Mouse (Mus musculus) fat pad, adult 2 months (tissue): ENCODE results near the gene Dolk.
A peak's percentile ranks its signal among the peaks of the same experiment; 100 is the strongest.

ENCODE experiments used
- DNase-seq: peaks from one replicate; pipeline ENCODE4 v3.0.0-alpha.2; 2011; ENCODE audit warnings: low read depth, low spot score; ENCODE audit errors: extremely low read depth

Dolk gene

DNA sequence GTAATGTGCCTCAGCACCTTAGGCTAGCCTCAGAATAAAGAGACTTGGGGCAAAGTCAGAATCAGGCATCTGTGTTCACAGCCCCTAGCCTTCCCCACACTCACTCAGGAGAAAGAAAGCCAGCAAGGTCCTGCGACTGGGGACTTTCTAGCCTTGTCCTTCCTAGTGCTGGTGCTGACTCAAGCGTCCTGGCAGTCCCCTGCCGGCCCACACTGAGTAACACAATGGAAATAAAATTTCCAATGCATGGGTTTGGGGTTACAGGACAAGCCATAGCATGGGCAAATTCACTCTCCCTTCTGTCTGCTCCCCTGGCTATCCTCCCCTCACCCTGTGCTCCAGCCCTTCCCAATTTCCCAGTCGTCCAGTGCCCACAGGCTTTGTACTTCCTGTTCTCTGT lies 17.8 kb downstream of the Dolk start:
- no peak for DNase-seq

DNA sequence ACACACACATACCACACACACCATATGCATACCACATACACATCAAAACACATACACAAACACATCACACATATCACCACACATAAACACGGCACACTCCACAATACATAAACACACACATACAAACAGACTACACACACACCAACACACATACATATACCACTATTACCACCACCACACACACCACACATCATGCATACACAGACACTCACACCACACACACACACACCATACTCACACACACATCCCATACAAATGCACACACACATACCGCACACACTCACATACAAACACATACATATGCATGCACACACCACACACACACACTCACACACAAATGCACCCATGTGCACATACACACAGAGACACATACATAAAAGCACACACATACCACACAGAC lies 18.7 kb downstream of the Dolk start:
- no peak for DNase-seq

DNA sequence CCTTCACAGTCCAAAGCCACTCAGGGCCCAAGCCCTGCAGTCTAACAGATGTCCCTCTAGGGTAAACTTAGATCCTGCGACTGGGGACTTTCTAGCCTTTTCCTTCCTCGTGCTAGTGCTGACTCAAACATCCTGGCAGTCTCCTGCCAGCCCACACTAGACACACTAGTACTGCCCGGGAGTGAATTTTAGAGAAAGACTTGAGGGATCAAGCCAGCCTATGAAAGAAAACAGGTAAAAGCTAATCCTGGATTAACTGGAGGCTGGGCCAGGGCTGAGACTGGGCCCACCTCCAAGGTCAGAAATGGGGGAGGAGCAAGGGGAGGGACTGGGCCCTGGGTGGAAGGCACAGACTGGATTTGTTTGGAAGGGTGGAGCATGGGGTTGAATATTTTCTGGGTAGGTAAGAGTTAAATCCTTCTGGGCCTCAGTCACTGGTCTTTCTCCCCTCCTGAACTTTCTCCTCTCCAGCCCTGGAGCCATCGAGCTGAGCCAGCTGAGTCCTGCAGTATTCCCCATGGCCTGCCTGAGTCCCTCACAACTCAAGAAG lies 19.7 kb downstream of the Dolk start:
- peak; percentile 70 for DNase-seq

DNA sequence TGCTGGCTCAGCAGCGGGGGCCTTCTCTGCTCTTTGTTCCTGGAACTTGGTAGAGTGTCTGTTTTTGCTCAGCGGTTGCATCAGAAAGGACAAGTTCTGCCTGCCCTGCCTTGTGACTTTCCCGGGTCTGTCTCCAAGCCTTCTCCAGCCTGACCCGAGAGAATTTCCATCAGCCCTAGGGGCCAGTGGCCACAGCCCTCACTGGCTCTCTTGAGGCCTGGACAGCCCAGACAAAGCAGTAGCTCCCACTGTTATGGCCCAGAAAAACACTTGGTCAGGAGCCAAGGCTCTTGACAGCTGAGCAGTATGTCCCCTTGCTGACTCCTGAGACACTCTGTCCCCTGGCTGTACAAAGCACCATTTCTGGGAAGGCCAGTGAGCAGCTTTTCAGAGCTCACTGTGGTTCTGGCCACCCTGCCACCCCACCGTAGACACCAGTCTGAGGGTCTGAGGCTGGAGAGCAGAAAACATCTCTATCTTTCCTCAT lies 20.3 kb downstream of the Dolk start, which contains the start of gene Phyhd1:
Gene Phyhd1 (plus strand): TSS at position 437 of the 487 bp plus-strand sequence.
- DNase-seq: no peak

DNA sequence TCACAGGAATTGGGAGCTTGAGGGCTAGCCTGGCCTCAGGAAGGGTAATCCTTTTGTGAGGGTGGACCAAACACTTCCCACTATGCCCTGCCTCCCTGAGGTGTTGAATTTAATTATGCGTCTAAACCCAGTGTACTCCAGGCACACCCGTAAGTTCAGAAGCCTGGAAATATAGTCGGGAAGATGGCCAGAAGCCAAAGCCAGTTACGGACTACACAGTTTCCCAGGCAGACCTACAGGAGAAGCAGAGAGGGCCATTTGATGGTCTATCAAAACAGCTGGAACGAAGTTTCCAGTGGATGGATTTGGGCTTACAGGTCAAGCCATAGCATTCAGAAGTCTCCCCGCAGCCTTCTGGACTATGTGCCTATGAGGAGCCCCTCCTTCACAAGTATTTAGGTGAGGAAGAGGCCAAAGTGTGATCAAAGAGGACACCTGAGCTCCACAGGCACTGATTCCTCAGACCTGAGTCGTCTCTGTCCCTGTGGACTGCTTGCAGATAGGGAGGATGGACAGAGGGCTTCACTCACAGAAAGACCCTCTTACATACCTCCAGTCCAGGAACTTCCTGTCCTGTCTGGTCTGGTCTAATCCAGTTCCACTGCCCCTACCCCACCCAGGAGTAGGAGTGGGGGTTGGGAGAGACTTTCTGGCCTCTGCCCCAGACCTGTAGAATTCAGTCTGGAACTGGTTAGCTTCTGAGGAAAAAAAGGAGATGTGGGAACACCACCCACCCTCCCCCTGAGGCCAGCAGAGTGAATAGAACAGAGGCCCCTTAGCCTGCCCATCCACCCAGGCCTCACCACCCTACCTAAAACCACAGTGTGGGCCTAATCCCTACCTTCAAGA lies 21.2 kb downstream of the Dolk start:
- DNase-seq: no peak

DNA sequence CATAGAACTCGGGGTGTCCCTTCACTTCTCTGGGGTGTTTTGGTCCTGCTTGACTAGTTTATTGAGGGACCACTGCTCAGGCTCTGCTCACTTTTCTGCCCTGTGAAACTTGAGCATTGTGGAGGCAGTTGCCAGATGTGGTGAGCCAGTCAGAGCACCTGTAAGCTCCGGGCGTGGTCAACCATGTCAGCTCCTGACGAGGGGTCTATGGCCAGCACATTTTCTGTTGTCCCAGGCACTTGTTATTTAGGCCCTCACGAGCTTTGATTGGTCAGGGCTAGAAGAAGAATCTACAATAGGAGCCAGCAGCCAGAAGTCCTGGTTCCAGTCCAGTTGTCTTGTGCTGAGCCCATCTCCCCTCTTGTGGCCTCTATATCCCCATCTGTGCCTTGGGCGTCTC lies 22.3 kb downstream of the Dolk start:
- DNase-seq: no peak

DNA sequence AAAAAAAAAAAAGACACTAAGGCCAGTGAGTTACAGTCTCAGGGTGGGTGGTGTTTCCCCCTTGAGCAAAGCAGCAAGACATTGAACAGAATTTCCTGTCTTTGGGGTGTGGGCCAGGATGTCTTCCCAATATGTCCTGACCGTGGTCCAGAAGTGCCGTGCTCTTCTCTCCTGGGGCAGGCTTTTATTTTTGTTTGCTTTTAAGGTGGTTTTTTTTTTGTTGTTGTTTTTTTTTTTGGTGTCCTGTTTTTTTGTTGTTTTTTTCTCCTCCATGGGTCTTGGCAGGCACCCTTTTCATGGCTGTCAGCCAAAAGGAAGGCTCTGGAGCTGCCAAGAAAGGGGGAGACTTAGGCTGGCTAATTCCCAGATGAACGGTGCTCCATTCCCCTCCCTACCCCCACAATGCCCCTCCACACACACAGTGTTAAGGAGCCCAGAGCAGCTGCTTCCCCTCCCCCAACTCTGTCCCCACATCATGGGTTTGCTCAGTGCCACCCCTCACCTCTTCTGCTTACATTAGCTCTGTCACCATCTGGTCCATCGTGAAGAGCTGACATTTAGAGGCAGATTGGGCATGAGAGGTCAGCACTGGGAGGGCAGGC lies 23.2 kb downstream of the Dolk start:
- no peak for DNase-seq

DNA sequence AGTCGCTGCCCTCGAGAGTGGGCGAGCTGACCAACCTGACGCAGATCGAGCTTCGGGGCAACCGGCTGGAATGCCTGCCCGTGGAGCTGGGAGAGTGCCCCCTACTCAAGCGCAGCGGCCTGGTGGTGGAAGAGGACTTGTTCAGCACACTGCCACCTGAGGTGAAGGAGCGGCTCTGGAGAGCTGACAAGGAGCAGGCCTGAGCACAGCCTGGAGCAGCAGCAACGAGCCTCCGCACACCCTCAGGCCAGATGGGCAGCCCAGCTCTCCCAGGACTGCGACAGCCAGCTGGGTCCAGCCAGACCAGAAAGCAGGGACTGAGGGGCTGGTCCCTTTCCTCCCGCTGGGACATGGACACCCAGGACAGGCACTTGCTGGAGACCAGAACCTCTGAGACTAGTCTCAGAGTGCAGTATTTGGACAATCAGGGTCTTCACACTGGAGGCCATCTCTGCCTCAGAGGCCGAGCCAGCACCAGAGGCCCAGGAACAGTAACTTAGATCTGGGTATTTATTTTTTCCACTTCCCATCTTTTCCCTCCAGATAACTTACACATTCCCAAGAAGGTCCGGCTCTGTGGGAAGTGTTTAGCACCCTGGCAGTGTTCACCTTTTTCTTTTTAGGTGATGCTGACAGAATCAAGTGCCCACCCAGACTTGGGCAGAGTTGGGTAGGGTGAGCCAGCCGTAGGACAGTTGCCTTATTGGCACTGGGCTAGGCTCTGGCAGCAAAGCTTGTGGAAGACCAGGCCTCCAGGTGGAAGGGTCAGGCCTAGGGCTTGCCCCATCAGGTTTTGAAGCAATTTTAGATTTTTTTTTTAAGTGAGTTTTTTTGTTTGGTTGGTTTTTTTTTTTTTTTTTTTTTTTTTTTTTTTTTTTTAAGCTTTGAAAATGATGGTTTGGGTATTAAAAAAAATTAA lies 24.0 kb downstream of the Dolk start:
- no peak for DNase-seq

DNA sequence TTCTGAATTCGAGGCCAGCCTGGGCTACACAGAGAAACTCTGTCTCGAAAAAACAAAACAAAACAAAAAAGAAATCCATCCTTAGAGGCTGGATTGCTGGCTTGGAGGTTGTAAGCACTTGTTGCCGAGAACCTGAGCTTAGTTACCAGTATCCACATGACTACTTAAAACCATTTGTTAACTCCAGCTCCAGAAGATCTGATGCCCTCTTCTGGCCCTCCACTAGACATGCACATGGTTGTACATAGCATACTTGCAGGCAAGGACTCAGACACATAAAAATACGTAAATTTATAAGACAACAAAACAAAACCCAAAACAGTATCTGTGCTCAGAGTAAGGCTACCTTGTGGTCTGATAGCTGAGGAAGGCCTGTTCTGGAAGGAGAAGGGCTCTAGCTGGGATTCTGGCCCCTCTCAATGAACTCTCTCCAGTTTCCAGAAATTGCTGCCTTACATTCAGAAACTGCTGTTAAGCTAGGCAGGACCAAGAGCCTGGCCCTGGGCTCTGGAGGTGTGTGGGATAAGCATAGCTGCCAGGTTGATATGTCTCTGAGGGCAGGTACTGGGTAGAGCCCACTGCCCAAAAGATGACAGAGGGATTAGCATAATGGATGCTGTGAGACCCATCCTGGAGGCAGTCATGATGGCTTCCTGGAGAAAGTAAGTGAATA lies 24.9 kb downstream of the Dolk start:
- DNase-seq: no peak

DNA sequence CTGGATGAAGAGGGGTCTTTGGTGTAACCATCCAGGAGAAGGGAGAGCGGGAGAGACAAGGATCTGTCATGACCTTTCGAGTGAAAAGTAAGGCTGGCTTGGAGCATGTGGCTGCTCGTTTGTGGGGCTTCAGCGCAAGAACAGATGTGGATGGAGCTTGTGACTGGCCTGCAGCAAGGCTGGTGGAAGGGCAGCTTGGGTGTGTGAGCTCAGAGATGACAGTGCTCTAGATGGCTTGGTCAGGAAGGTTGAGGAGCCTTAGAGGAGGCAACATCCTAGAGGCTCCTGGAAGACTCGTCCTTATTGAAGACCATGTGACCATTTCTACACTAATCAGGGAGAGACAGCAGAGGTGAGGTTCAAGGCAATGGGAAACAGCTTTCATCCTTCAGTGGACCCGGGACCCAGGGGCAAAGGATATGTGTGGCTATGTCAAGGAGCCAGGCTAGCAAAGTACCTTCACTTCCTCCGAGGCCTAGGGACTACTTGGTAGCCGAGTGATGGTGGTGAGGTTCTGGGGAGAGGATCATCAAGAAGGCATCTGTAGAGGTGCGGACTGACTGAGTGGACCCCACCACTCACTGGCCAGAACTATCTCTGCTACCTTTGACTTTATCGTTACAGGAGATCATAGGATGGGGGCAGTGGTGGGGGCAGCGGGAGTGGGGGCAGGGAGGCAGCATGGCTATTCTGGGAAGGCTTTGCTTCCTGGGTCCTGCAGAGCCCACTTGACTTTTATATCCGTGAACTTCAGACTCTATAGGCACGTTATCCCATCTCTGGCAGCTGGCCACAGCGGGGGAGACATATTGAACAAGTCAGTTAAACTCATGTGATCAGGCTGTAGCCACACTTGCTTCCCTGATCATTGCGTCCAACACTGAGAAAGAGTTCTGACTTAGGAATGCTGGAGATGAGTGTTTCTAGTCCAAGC lies 26.7 kb downstream of the Dolk start:
- DNase-seq: no peak

DNA sequence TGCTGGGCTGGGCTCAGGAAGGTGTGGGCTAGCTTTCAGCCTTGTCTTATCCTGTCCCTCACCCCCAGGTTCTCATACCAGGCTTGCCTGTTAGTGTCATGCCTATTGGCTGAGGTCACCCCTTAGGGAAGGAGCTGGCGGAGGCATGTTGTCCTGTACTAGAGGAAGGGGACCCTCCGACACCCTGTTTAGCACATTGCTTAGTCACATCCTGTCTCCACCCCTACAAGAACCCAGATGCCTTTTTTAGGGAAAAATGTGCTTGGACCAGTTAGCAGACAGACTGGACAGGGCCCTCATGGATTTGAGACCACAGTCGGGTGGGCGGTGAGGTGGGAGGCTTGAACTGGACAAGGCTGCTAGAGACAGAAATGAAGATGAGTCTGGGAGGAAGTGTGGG lies 27.5 kb downstream of the Dolk start:
- no peak for DNase-seq

DNA sequence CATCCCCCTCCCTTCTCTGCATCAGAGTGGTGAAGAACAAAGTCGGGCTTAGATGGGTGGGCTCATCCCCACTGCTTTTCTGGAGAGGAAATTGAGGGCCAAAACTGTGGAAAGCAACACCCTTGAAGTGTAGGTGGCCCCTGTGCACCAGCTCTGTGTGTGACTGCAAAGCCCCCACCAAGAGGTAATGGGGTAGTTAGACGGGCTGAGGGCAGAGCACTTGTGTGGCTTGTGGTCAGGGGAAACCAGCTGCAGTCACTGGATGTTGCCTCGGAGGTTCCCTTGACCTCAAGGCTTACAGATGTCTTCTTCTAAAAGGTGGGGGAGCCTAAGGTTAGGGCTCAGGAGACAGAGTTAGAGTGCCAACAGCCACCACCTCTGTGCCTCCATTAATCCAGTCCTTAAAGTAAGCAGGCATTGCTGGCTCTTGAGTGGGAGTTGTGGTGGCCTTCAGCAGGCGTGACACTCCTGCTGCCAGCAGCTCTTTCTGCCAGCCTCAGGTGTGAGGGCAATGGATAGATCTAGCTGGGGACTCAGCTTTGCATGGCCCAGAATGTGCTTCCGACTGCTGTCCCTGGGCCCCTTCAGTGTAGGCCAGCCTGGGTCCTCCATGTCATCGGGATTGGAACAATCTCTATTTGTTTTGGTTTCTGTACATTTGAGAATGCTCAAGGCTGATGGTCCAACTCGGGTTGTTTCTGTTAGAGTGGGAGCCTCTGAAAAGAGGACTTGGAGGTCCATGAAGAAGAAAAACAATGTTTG lies 28.3 kb downstream of the Dolk start:
- no peak for DNase-seq

DNA sequence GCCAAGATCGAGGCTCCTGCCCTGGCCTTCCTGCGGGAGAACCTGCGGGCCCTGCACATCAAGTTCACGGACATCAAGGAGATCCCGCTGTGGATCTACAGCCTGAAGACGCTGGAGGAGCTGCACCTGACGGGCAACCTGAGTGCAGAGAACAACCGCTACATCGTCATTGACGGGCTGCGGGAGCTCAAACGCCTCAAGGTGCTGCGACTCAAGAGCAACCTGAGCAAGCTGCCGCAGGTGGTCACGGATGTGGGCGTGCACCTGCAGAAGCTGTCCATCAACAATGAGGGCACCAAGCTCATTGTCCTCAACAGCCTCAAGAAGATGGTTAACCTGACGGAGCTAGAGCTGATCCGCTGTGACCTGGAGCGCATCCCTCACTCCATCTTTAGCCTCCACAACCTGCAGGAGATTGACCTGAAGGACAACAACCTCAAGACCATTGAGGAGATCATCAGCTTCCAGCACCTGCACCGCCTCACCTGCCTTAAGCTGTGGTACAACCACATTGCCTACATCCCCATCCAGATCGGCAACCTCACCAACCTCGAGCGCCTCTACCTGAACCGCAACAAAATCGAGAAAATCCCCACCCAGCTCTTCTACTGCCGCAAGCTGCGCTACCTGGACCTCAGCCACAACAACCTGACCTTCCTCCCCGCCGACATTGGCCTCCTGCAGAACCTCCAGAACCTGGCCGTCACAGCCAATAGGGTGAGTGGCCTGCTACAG lies 29.4 kb downstream of the Dolk start:
- no peak for DNase-seq

DNA sequence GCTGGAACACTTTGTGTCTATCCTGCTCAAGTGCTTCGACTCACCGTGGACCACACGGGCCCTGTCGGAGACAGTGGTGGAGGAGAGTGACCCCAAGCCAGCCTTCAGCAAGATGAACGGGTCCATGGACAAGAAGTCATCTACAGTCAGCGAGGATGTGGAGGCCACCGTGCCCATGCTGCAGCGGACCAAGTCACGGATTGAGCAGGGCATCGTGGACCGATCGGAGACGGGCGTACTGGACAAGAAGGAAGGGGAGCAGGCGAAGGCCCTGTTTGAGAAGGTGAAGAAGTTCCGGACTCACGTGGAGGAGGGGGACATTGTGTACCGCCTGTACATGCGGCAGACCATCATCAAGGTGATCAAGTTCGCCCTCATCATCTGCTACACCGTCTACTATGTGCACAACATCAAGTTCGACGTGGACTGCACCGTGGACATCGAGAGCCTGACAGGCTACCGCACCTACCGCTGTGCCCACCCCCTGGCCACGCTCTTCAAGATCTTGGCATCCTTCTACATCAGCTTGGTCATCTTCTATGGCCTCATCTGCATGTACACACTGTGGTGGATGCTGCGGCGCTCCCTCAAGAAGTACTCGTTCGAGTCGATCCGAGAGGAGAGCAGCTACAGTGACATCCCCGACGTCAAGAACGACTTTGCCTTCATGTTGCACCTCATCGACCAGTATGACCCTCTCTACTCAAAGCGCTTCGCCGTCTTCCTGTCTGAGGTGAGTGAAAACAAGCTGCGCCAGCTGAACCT lies 30.3 kb downstream of the Dolk start:
- no peak for DNase-seq

DNA sequence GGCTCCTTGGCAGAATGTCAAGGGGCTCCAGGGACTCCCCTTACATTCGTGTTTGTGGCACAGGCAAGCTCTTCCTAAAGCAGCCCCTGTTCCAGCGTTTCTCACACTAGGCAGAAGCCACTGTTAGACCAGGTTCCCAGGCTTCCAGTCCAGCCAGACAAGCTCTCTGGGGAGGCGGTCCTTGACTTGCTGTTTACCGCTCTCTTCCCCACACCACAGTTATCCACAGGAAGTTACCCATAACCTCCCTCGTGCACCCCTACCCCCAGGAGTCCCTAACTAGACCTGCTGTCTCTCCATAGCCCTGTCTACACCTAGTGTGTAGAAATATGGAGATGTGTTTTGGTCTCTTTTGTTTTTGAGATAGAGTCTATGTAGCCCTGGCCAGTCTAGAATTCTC lies 32.3 kb downstream of the Dolk start:
- no peak for DNase-seq

DNA sequence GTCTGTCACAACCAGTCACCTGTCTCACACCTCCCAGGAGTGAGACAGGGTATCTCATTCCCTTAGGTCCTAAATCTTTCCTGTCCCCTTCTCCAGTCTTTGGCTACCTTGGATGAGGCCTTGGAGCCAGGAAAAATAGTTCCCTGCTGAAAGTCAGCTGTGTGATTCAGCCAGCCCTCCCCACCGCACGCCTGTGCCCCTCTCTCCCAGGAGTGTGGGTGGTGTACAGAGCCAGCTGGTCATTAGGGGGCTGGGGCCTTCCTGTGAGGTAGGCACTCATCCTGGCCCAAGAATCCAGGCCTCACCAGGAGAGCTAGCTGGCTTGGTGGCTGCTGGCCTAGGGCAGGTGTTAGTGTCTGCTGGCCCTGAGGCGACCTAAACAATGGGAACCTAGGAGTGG lies 33.6 kb downstream of the Dolk start:
- DNase-seq: no peak

DNA sequence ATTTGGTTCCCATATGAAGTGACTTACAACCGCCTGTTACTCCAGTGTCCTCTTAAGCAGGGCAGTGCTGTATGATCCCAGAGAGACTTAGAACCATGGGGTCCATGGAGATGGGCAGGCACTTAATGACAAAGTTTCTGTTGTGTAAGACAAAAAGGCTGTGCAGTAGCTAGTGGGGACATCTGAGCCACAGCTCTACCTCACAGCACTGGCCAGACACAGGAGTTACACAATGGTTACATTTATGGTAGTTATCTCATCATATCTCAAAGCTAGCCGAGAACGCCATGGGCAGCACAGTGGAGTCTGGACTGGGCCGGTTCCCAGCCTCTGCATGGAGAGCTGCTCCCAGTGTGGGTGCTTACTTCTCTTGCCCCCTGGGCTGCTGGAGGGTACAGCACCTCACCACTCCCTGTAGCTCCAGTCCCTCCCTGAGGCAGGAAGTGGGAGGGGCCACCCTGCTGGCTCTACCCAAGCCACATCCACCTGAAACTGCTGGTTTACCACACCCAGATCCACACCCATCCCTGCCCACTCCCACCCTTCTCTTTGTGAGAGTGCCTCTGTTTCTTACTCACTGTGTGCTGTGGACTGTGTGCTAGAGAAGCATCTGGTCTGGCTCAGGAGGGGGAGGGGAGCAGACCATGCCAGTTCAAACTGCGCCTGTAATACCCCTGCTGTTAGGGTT lies 34.6 kb downstream of the Dolk start:
- DNase-seq: no peak
